Mouse (Mus musculus) mature B cell (primary cell): ENCODE measurements around the gene Dhrs4.

Experiments used
- in situ Hi-C: fragments of 300-500 bp; cut with MboI; formaldehyde crosslinking; loops from 2 replicates; pipeline ENCODE4 v1.14.3; 2019

Gene Dhrs4

GRCm38 (mm10) chr14:55486836-55487235, 8.3 kb downstream of the Dhrs4 start:
- in situ Hi-C loops: no loop called here

DNA sequence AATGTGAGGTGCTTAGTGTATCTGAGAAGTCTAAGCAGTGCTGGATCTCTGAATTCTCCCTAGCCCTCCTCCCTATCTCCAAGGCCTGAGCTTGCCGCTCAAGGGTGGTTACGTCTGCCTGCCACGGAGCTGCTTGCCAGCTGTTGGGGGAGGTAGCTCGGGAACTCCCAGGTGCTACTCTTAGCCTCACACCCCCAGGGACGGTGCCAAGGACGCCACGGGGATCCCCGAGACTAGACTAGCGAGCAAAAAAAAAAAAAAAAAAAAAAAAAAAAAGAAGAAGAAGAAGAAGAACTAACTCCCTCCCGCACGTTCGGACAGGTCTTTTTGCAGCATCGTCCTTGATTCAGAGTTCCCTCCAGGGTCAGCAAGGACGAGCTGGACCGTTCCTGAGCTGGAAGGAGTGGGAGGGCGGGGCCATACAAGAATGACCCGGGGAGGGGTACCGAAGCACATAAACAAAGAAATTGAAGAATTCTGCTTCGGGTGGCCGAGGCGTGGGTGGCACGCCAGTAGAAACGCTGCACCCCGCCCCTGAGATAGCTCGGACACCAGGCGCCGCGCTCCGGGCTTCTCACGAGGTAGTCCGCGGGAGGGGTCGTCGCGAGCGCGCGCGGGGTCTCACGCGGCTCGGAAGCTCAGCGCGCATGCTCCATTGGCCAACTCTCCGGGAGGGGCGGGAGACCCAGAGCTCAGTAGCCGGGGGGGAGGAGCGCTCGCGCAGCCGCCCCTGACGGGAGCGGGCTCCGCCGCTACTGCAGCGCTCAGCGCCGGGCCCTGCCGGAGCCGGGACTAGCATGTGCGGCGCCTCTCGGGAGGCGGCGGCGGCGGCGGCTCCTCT, 12.0 kb downstream of the Dhrs4 start, which contains the start of gene Carmil3:
Carmil3 (plus strand) TSS at position 291 of the 841 bp plus-strand sequence.
- in situ Hi-C loops: no loop called here

- in situ Hi-C loops: no loop called here
Observed at GRCm38 (mm10) chr14:55491291-55491833, 12.8 kb downstream of the Dhrs4 start.

DNA sequence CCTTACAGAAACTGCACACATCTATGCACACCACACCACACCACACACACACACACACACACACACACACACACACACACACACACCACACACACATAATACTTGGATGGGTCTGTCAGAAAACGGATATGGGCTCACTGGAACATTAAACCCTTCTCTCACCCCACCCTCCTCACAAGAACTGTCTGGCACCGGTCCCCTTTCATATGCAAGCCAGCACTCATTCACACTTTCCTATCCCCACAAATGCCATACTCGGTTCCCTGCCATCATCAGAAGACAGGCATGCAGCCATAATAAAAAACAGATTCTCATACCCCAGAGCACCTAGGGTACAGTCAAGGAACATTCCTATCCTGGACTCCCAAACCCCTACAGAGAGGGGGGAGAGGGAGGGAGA, 13.5 kb downstream of the Dhrs4 start:
- in situ Hi-C loops: no loop called here

- in situ Hi-C loops: no loop called here
Observed at GRCm38 (mm10) chr14:55495509-55496240, 17.1 kb downstream of the Dhrs4 start.

DNA sequence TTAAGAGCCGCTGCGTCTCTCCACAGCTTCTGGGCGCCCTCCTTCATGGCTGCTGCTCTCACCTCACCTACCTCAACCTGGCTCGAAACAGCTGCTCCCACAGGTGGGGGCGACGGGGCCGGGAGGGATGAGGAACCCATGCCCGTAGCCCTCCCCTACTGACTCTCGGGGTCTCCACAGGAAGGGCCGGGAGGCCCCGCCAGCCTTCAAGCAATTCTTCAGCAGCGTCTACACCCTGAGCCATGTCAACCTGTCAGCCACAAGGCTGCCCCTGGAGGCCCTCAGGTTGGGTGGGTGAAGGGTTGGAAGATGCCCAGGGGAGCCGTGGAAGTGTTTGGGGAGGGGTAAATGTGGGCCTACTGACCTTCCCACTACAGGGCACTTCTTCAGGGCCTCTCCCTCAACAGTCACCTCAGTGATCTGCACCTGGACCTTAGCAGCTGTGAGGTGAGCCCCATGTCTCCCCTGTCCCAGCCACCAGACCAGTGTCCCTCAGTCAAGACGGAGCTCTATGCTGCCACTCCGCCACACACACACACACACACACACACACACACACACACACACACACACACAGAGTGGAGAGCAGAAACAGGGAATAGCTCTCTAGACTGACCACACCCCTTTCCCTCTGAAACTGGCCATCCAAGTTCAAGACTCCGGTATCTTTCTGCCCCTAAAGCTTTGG, 18.3 kb downstream of the Dhrs4 start:
- in situ Hi-C loops: no loop called here

DNA sequence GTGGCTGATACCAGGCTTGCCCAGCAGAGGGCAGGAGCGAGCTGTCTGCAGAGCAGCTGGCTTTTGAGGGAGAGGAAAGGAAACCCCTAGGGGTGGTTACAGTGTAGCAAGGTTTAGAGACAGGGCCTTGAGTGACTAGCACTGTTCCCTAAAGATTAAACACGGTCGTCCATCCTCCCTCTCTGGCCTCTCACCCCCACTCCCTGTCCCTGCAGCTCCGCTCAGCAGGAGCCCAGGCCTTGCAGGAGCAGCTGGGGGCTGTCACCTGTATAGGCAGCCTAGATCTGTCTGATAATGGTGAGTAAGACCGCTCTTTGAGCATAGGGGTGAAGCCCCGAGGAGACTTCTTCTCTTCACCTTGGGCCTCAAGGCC, 18.9 kb downstream of the Dhrs4 start:
- in situ Hi-C loops: no loop called here

GRCm38 (mm10) chr14:55505612-55506011, 27.1 kb downstream of the Dhrs4 start:
- in situ Hi-C loops: no loop called here

DNA sequence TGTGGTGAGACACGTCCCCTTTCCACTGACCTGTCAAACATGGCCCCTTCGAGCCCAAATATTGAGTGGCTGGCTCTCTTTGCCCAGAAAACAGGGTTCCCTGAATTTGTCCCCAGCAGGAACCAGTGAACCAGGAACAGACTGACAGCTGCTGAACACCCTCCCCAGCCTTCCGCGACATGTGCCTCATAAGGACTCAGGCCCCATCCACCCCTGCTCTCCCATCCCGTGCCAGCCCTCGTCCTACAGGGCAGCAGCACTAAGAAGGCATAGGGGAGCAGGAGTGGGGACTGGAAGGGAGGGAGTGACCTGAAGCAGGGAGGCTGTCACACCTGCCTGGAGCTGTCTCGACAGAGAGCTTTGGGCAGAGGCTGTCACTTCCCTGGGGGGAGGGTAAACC, 29.2 kb downstream of the Dhrs4 start:
- in situ Hi-C loops: no loop called here

DNA sequence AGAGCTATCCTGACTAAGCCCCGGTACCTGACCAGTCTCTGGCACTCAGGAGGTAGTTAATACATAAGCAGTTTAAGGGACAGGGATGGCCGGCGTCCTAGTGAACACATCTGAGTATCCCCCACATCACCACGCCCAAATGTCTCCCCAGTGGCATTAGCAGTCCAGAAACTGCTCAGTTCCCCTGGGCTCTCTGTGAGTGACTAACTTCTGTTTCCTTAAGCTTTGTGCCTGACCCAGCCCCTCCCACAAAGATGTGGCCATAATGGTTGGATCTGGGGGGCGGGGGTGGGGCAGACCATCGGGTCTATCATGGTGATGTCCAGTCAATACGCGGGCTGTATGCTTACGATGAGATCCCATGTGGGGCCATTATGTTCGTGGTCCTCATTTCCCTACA, 31.0 kb downstream of the Dhrs4 start:
- in situ Hi-C loops: no loop called here

- in situ Hi-C loops: no loop called here
Observed at GRCm38 (mm10) chr14:55510125-55510731, 31.7 kb downstream of the Dhrs4 start, which contains the start of gene Cpne6. TSS of gene Cpne6 (plus strand) at chr14:55510445.

- in situ Hi-C loops: no loop called here
Observed at GRCm38 (mm10) chr14:55511037-55511436, 32.5 kb downstream of the Dhrs4 start.

DNA sequence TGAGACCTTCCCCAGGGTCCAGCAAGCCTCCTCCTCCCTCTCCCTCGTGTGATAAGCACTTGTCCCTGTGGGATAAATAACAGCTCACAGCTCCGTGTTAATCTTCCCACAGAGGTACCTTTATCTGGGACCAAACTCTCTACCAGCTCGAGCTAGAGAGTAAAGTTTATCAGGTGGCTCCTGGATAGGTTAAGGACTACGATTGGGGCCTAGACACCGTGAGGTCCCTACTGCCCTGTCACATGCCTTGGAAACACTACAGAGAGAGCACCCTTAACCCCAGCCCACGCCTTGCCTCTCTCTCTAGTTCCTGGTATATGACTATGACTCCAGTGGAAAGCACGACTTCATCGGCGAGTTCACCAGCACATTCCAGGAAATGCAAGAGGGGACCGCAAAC, 35.4 kb downstream of the Dhrs4 start:
- in situ Hi-C loops: no loop called here

GRCm38 (mm10) chr14:55515846-55516245, 37.3 kb downstream of the Dhrs4 start:
- in situ Hi-C loops: no loop called here

GRCm38 (mm10) chr14:55518897-55519296, 40.3 kb downstream of the Dhrs4 start:
- in situ Hi-C loops: no loop called here

DNA sequence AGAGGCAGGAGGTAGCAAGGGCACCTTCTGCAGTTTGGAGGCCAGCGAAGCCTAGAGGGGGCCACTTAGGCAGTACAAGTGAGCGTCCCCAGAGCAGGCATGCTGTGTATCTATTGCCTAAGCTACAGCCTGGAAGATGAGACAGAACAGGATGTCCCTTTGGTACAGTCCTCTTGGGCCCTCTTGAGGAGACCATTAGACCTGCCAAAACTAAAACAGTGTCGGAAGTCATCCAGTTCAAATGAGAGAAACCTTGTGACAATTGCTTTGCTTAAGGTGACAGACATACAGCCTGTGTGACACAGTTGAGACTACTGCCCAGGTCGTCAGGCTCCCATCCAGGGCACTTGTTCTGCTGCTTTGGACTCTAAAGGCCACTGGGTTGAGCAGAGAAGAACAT, 41.0 kb downstream of the Dhrs4 start:
- in situ Hi-C loops: no loop called here

GRCm38 (mm10) chr14:55520451-55521361, 42.1 kb downstream of the Dhrs4 start:
- in situ Hi-C loops: no loop called here

- in situ Hi-C loops: no loop called here
Observed at GRCm38 (mm10) chr14:55524062-55524461, 45.5 kb downstream of the Dhrs4 start.

GRCm38 (mm10) chr14:55524785-55525184, 46.2 kb downstream of the Dhrs4 start, which contains the start of gene Nrl:
TSS of gene Nrl (minus strand) at chr14:55524981.
- in situ Hi-C loops: no loop called here

DNA sequence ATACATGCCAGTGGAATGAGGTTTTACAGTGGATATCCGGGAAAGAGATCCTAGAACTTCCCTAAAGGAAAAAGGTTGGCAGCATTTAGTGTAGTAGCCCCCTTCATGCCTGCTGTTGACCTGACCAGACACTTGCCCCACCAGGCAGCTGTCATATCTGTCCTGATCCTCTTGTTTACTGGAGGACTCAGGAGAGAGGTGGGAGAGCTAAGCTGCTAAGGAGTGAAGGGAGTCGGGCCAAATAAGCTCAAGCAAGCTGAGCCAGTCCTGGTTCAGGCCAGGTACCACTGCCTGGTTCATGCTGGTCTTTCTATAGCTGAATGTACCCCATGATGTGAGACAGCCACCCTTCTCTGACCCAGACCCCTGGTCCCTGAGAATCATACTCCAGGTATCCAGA, 48.1 kb downstream of the Dhrs4 start:
- in situ Hi-C loops: no loop called here

DNA sequence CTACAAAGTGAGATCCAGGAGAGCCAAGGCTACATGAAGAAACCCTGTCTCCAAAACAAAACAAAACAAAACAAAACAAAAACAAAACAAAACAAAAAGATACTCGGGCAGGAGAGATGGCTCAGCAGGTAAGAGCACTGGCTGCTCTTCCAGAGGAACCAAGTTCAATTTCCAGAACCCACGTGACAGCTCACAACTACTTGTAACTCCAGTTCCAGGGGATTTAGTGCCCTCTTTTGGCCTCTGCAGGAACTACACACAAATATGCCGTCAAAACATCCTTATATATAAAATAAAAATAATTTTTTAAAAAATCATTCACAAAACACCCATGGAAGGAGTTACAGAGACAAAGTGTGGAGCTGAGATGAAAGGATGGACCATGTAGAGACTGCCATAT, 49.4 kb downstream of the Dhrs4 start:
- in situ Hi-C loops: no loop called here
